Mouse (Mus musculus): ENCODE data around the gene Xxylt1. TPM values are rescaled to one million over a fixed set of nuclear protein-coding genes. Genes with fewer than 3 reads are reported as not detected.

The Xxylt1 gene
- total RNA-seq, 2 experiments from 2014 or later: 12.4 to 15.6 TPM

GRCm38 (mm10) chr16:30915611-30916220 lies 165.5 kb downstream of the Xxylt1 start:
- no peak for DNase-seq

Other genes with a start within 250 kb of the Xxylt1 start
- gene Acap2, start 119.8 kb upstream of the Xxylt1 start, total RNA-seq (2021): 10 to 100 TPM; 39.0 to 39.1 TPM
- gene Ppp1r2, start 193.8 kb upstream of the Xxylt1 start, total RNA-seq (2021): 10 to 100 TPM; 82.3 to 87.5 TPM
- gene Apod, start 233.4 kb upstream of the Xxylt1 start, total RNA-seq (2021): 1 to 10 TPM; 2.6 to 4.0 TPM